Comparison of ENCODE assay signal across 24 mouse cellular contexts in genomic region chr14:51892191-51892939, GRCm38 (mm10). TPM values are rescaled to one million over a fixed set of nuclear protein-coding genes. Genes with fewer than 3 reads are reported as not detected.
A peak's percentile ranks its signal among the peaks of the same experiment; 100 is the strongest.
DNase-seq lines count a peak whose midpoint lies in the region; ATAC-seq and TF ChIP-seq lines count a peak whose summit lies in the region.
"Had no signal": no experiment of that assay in that cellular context is flagged by ENCODE, and none has a peak within 500 bp of the region (broad histone marks: within the 10 kb centered on the region; RNA-seq: fewer than 3 reads in every experiment).

Gene Slc39a2, plus strand, starts transcription at chr14:51892889.

- no peak within 1 kb of the TSS for H3K4me3 ChIP-seq in heart, embryonic 13.5 days
- H3K4me3 ChIP-seq: heart, adult 2 months; hindbrain, embryonic 13.5 days; kidney, embryonic 15.5 days; limb, embryonic 15.5 days; midbrain, embryonic 10.5 days; neural tube, embryonic 13.5 days had no signal

- TF ChIP-seq CTCF in brain, embryonic 14.5 days (IDR thresholded peaks at IDR 0.05; ENCODE audit: borderline replicate concordance, extremely low read depth, insufficient read depth, insufficient read length), result no peak

- 88% methylated on average over 9 of the region's 9 CpGs for WGBS in heart, embryonic 13.5 days

- no peak within 1 kb of the TSS for H3K4me2 ChIP-seq in heart, embryonic 13.5 days
- H3K4me2 ChIP-seq: hindbrain, embryonic 13.5 days; kidney, embryonic 15.5 days; limb, embryonic 15.5 days; neural tube, embryonic 13.5 days had no signal

- no peak for TF ChIP-seq POLR2A in brain, embryonic 14.5 days (IDR thresholded peaks at IDR 0.05; ENCODE audit: borderline replicate concordance, extremely low read depth, insufficient read depth, insufficient read length, poor library complexity, severe bottlenecking)

- H3K9me3 ChIP-seq in heart, embryonic 13.5 days, result no peaks in the 10 kb centered on the region
- H3K9me3 ChIP-seq: hindbrain, embryonic 13.5 days; kidney, embryonic 15.5 days; limb, embryonic 15.5 days; midbrain, embryonic 10.5 days; neural tube, embryonic 13.5 days had no signal

- H3K36me3 ChIP-seq in heart, embryonic 13.5 days, result peaks cover 55% of the 10 kb centered on the region

- H3K27ac ChIP-seq in heart, embryonic 13.5 days (replicated peaks), result no peak within 1 kb of the TSS
- H3K27ac ChIP-seq: heart, adult 2 months; hindbrain, embryonic 13.5 days; kidney, embryonic 15.5 days; limb, embryonic 15.5 days; midbrain, embryonic 10.5 days; neural tube, embryonic 13.5 days had no signal

- no peak for ATAC-seq in heart, embryonic 13.5 days (ENCODE audit: extremely low read depth, insufficient number of reproducible peaks, low FRiP score, low TSS enrichment)
- ATAC-seq: forebrain, postnatal 0 days; intestine, embryonic 16.5 days had no signal

- H3K4me1 ChIP-seq in heart, embryonic 13.5 days, result peaks cover 16% of the 10 kb centered on the region
- H3K4me1 ChIP-seq: hindbrain, embryonic 13.5 days; kidney, embryonic 15.5 days; neural tube, embryonic 13.5 days had no signal

- DNase-seq in heart, postnatal 4 days, result no peak
- DNase-seq in thymus, postnatal 25 days, result peak; percentile 6
- no peak for DNase-seq in thymus, postnatal 14 days
- DNase-seq in brain, embryonic 14.5 days (ENCODE audit: low read depth), result no peak
- DNase-seq in layer of hippocampus, adult 9-11 months, result no peak
- DNase-seq in ovary, postnatal 36 days (ENCODE audit: low spot score), result no peak
- DNase-seq: adrenal gland, postnatal 14 days; B cell, adult 2 months; cerebellum, postnatal 25 days; forebrain, postnatal 0 days; gastrocnemius, postnatal 10 days; heart, adult 2 months; layer of hippocampus, postnatal 36 days; lung, postnatal 4 days; right cerebral cortex, postnatal 14 days had no signal

- H3K27me3 ChIP-seq in heart, embryonic 13.5 days (replicated peaks), result no peaks in the 10 kb centered on the region
- H3K27me3 ChIP-seq: hindbrain, embryonic 13.5 days; kidney, embryonic 15.5 days; limb, embryonic 15.5 days; neural tube, embryonic 13.5 days had no signal

- 0 out of 2 replicates have a peak within 1 kb of the TSS, but pooled peaks have one; percentile 28 for H3K9ac ChIP-seq in heart, embryonic 13.5 days
- H3K9ac ChIP-seq: forebrain, postnatal 0 days; hindbrain, embryonic 13.5 days; kidney, embryonic 15.5 days; limb, embryonic 15.5 days; neural tube, embryonic 13.5 days had no signal

RNA-seq across cellular contexts. Expression of gene Slc39a2, which starts in this region (rescaled TPM):
- 0.13 and 0.48 TPM in 2 replicates for polyA plus RNA-seq in heart, embryonic 13.5 days (2015; fragmentation: Nextera tagmentation; extraction: Ambion mirVana)
- total RNA-seq in heart, postnatal 4 days (2021), result under 1 TPM; 0.29 to 0.48 TPM
- polyA plus RNA-seq in brain, embryonic 14.5 days (2012; rRNA removed), result 12.1 and 15.3 TPM in 2 replicates
- total RNA-seq: MEL; monocyte, adult 5-6 weeks had no signal
